Mouse (Mus musculus) stomach, postnatal 0 days (tissue): ENCODE results near the gene Slmap.

ENCODE experiments used
- CTCF ChIP-seq: IDR thresholded peaks from 2 replicates; pipeline ENCODE4 v1.5.1; 2016; ENCODE audit warnings: antibody characterized with exemption, low read depth, mild to moderate bottlenecking, moderate library complexity
- EP300 ChIP-seq: optimal IDR thresholded peaks from 2 replicates; pipeline ENCODE3; 2016; ENCODE audit warnings: antibody characterized with exemption

DNA sequence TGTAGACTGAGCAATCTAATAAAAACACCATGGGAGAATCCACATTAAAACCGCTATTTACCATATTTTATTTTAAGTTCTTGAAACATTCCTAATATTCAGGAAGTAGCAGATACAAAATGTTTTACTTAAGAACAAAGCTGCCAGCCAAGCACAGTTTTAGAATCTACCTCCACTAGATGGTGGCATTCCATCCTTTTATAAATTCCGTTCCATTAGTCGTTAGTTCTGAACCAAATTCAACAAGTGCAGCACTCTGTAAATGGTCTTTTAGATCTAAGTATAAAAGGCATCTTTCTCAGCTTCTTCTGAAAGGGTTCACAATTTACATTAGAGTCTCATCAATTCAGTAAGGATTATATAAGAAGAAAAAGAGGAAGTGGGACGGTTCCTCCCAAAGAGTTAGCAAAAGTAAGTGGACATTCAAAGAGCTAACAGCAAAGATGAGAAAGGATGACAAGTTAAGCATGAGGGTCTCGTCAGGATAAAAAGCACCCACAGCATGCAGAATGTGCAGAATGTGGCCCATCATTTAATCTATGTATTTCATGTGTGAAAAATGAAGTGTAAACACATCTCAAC, 68.1 kb downstream of the Slmap start:
- peak; percentile 42; the same call in 1 of the 2 replicates for TF ChIP-seq CTCF
- no peak for TF ChIP-seq EP300
